Mouse (Mus musculus): Measurements from ENCODE around the gene Tmem19.
A peak's percentile ranks its signal among the peaks of the same experiment; 100 is the strongest.

Tmem19 gene

GRCm38 (mm10) chr10:115361840-115362622, at the start of gene Tmem19:
TSS of gene Tmem19 (minus strand) at chr10:115362501.
- DNase-seq (ENCODE audit: extremely low read depth, low read depth, low spot score) = no peak

- DNase-seq (ENCODE audit: extremely low read depth, low read depth, low spot score) = no peak
Observed at GRCm38 (mm10) chr10:115406393-115406792, 44.1 kb upstream of the Tmem19 start.

GRCm38 (mm10) chr10:115391896-115392295, 29.6 kb upstream of the Tmem19 start:
- no peak for DNase-seq (ENCODE audit: extremely low read depth, low read depth, low spot score)

GRCm38 (mm10) chr10:115391076-115391475, 28.8 kb upstream of the Tmem19 start:
- no peak for DNase-seq (ENCODE audit: extremely low read depth, low read depth, low spot score)

- DNase-seq (ENCODE audit: extremely low read depth, low read depth, low spot score) = no peak
Observed at GRCm38 (mm10) chr10:115387891-115388290, 25.6 kb upstream of the Tmem19 start.

GRCm38 (mm10) chr10:115385018-115386002, 23.0 kb upstream of the Tmem19 start:
- DNase-seq (ENCODE audit: extremely low read depth, low read depth, low spot score) = no peak

- peak; percentile 89 for DNase-seq (ENCODE audit: extremely low read depth, low read depth, low spot score)
Observed at GRCm38 (mm10) chr10:115384221-115385017, 22.1 kb upstream of the Tmem19 start, which contains the start of the genes Thap2 and Zfc3h1. TSS of gene Thap2 (minus strand) at chr10:115384443. TSS of gene Zfc3h1 (plus strand) at chr10:115384959.

GRCm38 (mm10) chr10:115383644-115384220, 21.4 kb upstream of the Tmem19 start:
- DNase-seq (ENCODE audit: extremely low read depth, low read depth, low spot score) = no peak

- no peak for DNase-seq (ENCODE audit: extremely low read depth, low read depth, low spot score)
Observed at GRCm38 (mm10) chr10:115382846-115383643, 20.7 kb upstream of the Tmem19 start.

GRCm38 (mm10) chr10:115381506-115382084, 19.3 kb upstream of the Tmem19 start:
- DNase-seq (ENCODE audit: extremely low read depth, low read depth, low spot score) = no peak

GRCm38 (mm10) chr10:115363151-115363550, 850 bp upstream of the Tmem19 start:
- no peak for DNase-seq (ENCODE audit: extremely low read depth, low read depth, low spot score)

- DNase-seq (ENCODE audit: extremely low read depth, low read depth, low spot score) = no peak
Observed at GRCm38 (mm10) chr10:115362623-115362964, 293 bp upstream of the Tmem19 start.

GRCm38 (mm10) chr10:115359066-115359465, 3.2 kb downstream of the Tmem19 start:
- no peak for DNase-seq (ENCODE audit: extremely low read depth, low read depth, low spot score)

- no peak for DNase-seq (ENCODE audit: extremely low read depth, low read depth, low spot score)
Observed at GRCm38 (mm10) chr10:115358216-115358919, 3.9 kb downstream of the Tmem19 start.

GRCm38 (mm10) chr10:115356106-115356505, 6.2 kb downstream of the Tmem19 start:
- no peak for DNase-seq (ENCODE audit: extremely low read depth, low read depth, low spot score)

- no peak for DNase-seq (ENCODE audit: extremely low read depth, low read depth, low spot score)
Observed at GRCm38 (mm10) chr10:115355016-115355415, 7.3 kb downstream of the Tmem19 start.

GRCm38 (mm10) chr10:115354553-115354952, 7.7 kb downstream of the Tmem19 start:
- DNase-seq (ENCODE audit: extremely low read depth, low read depth, low spot score) = no peak

- DNase-seq (ENCODE audit: extremely low read depth, low read depth, low spot score) = no peak
Observed at GRCm38 (mm10) chr10:115350810-115351397, 11.4 kb downstream of the Tmem19 start.

Data from fat pad, adult 2 months (tissue).